Mouse (Mus musculus): ENCODE measurements around the gene Pes1. TPM values are rescaled to one million over a fixed set of nuclear protein-coding genes. Genes with fewer than 3 reads are reported as not detected.
A peak's percentile ranks its signal among the peaks of the same experiment; 100 is the strongest.

The Pes1 gene
- polyA plus RNA-seq, 1 experiment from 2014 or later, result 80.1 TPM

DNA sequence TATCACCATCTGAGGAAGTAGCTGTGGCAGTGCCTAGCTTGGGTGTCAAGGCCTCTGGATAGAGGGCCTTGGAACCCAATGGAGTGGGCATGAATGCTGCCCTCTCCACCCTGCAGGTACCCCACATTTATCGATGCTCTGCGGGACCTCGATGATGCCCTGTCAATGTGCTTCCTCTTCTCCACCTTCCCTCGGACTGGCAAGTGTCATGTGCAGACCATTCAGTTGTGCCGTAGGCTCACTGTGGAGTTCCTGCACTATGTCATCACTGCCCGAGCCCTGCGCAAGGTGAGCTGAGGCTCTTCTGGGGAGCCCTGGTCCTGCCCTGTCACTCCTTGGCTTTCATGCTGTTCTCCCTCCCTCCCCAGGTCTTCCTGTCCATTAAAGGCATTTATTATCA, 9.3 kb downstream of the Pes1 start:
- no peaks in the 10 kb centered on the region for H3K4me1 ChIP-seq
- no peak for DNase-seq (ENCODE audit: low spot score)
- H3K27ac ChIP-seq, result no peak overlapping the region
- no peaks in the 10 kb centered on the region for H3K9me3 ChIP-seq
- 92% methylated on average over 7 of the region's 7 CpGs for WGBS
- H3K36me3 ChIP-seq, result peaks cover 99% of the 10 kb centered on the region
- no peak overlapping the region for H3K4me3 ChIP-seq
- no peaks in the 10 kb centered on the region for H3K27me3 ChIP-seq (ENCODE audit: insufficient read depth, poor library complexity, severe bottlenecking)

GRCm38 (mm10) chr11:3974311-3974710, 10.5 kb downstream of the Pes1 start:
- DNase-seq (ENCODE audit: low spot score), result no peak
- 73% methylated on average over 3 of the region's 3 CpGs for WGBS
- Histone ChIP-seq H3K4me3 (no peak overlapping the region), H3K27me3 (ENCODE audit: insufficient read depth, poor library complexity, severe bottlenecking) (no peaks in the 10 kb centered on the region), H3K36me3 (peaks cover 100% of the 10 kb centered on the region), H3K9me3 (no peaks in the 10 kb centered on the region), H3K27ac (no peak overlapping the region), H3K4me1 (no peaks in the 10 kb centered on the region)

- 92% methylated on average over 6 of the region's 6 CpGs for WGBS
- Histone ChIP-seq H3K27me3 (ENCODE audit: insufficient read depth, poor library complexity, severe bottlenecking) (no peaks in the 10 kb centered on the region), H3K9me3 (no peaks in the 10 kb centered on the region), H3K36me3 (peaks cover 96% of the 10 kb centered on the region), H3K4me3 (no peak within 1 kb of the TSS), H3K27ac (no peak within 1 kb of the TSS), H3K4me1 (no peaks in the 10 kb centered on the region)
- DNase-seq (ENCODE audit: low spot score), result no peak
Observed at GRCm38 (mm10) chr11:3976678-3977077, 12.9 kb downstream of the Pes1 start, which contains the start of gene 4930556J24Rik. TSS of gene 4930556J24Rik (minus strand) at chr11:3976778.

DNA sequence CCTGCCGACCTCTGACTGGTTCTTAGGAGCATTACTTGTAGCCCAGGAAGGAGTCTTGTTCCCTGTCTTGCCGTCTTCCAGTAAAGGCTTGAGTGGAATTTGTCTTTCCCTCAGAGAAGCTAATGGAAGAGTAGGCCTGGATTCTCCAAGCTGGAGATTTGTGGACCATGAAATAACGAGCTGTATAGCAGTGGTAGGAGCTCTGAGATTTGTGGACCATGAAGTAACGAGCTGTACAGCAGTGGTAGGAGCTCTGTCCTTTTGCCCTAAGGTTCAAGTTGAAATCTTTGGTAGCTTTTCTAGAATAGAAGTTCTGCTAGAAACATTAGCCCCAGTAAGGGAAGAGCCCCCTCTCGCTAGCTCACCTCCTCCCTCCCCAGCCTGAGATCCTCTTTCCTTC, 14.6 kb downstream of the Pes1 start:
- no peaks in the 10 kb centered on the region for H3K9me3 ChIP-seq
- peaks cover 78% of the 10 kb centered on the region for H3K36me3 ChIP-seq
- H3K27me3 ChIP-seq (ENCODE audit: insufficient read depth, poor library complexity, severe bottlenecking), result peaks cover 4% of the 10 kb centered on the region; the same call in 1 of the 2 replicates
- H3K27ac ChIP-seq, result no peak overlapping the region
- DNase-seq (ENCODE audit: low spot score), result no peak
- no peak overlapping the region for H3K4me3 ChIP-seq
- WGBS, result 90% methylated on average over 5 of the region's 5 CpGs
- peaks cover 10% of the 10 kb centered on the region for H3K4me1 ChIP-seq

DNA sequence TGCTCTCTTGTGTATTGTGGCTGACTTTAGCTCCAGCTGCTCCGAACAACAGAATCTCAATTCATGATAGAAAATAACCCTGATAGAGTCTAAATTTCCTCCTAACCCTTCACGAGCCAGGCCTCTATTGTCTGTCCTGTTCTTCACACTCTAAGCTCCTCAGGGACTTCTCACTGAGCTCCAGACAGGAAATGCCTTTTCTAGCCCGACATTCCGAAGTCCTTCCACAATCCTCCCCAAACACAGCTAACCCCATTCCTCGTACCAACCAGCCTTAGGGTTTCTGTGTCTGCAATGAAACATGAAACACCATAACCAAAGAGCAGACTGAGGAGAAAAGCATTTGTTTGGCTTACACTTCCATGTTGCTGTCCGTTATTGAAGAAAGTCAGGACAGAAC, 17.8 kb downstream of the Pes1 start:
- H3K27ac ChIP-seq, result no peak overlapping the region

DNA sequence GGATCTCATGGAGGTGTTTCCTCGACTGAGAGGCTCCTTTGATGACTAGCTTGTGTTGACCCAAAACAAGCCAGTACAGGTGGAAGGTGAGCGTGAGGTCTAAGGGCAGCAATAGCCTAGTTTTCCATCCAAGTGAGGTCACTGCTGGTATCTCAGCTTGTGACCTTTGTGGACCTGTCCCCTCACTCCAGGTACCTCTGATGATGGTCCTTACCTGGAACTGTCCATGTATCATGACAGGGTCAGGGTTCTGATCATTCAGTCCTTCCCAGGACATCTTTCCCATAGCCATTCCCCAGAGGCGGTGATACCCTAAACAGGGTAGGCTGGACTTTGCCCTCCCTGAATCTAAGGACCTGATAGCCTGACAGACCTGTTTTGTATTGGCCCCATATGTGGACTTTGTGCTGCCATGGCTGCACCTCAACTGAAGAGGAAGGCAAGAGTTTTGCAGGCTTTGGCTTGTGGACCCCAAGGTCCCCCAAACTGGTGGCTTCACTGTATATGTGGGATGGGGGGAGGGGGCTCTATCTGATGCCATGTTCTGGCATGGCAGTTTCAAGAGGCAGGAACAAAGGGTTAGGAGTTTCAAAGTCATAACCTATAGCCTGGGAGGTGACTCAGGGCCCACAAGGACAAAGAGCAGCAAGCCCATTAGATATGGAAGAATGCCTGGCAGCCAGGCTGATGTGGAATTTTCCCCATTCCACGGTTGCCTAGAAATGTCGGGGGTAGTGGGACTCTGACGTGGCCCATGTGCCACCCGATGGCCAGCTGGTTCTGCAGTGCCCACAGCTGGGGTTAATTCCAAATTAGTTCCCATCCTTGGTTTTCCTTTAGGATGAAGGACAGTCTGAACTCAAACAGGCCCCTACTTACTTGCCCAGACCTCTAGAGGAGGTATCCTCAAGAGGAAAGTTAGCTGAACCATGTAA, 18.8 kb downstream of the Pes1 start:
- DNase-seq (ENCODE audit: low spot score), result no peak

More for the DNA sequence above, 17.8 kb downstream of the Pes1 start:
- Histone ChIP-seq H3K36me3 (peaks cover 47% of the 10 kb centered on the region), H3K27me3 (ENCODE audit: insufficient read depth, poor library complexity, severe bottlenecking) (peaks cover 19% of the 10 kb centered on the region), H3K4me1 (peaks cover 27% of the 10 kb centered on the region), H3K9me3 (no peaks in the 10 kb centered on the region), H3K4me3 (no peak overlapping the region)
- DNase-seq (ENCODE audit: low spot score), result no peak
- 54% methylated on average over 6 of the region's 6 CpGs for WGBS

DNA sequence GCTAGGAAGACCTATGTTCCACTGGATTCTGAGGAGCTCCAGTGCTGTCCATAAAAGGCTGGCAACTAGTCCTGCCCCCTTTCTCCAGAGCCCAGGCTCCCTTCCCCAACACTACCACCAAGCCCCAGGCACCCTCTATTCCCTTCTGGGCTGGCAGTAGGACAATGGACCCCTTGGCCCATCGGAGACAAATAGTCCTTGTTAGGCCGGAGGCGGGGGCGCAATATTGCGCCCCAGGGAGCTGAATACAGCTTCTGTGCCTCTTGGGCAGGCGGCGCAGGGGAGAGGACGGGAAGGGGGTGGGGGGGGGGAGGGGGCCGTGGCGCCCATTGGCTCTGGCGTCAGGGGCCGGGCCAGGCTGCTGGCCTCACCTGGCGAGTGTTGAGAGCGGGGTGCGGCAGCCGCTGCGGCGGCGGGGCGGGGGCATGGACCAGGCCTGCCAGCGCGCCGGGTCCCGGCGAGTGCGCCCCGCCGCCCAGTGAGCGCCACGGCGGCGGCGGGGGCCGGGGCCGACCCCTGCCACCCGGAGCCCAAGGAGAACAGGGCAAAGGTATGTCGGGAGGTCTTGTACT, 19.6 kb downstream of the Pes1 start, which contains the start of gene Gal3st1:
Gene Gal3st1, plus strand, starts transcription at position 346 of the 572 bp plus-strand sequence.
- Histone ChIP-seq H3K4me3 (peak within 1 kb of the TSS; percentile 63), H3K27ac (peak within 1 kb of the TSS; percentile 62), H3K9me3 (no peaks in the 10 kb centered on the region), H3K36me3 (peaks cover 29% of the 10 kb centered on the region), H3K27me3 (ENCODE audit: insufficient read depth, poor library complexity, severe bottlenecking) (peaks cover 19% of the 10 kb centered on the region), H3K4me1 (peaks cover 27% of the 10 kb centered on the region)
- DNase-seq (ENCODE audit: low spot score), result no peak
- WGBS, result under 1% methylated on average over 37 of the region's 37 CpGs

More for the DNA sequence above, 18.8 kb downstream of the Pes1 start:
- H3K27ac ChIP-seq, result no peak overlapping the region
- H3K27me3 ChIP-seq (ENCODE audit: insufficient read depth, poor library complexity, severe bottlenecking), result peaks cover 19% of the 10 kb centered on the region
- H3K36me3 ChIP-seq, result peaks cover 37% of the 10 kb centered on the region
- H3K4me3 ChIP-seq, result peak overlapping the region; percentile 63; the same call in 1 of the 2 replicates
- WGBS, result 61% methylated on average over 7 of the region's 7 CpGs
- peaks cover 27% of the 10 kb centered on the region for H3K4me1 ChIP-seq
- H3K9me3 ChIP-seq, result no peaks in the 10 kb centered on the region

- DNase-seq (ENCODE audit: low spot score), result no peak
- 7% methylated on average over 15 of the region's 15 CpGs for WGBS
Observed at GRCm38 (mm10) chr11:3983863-3984745, 20.3 kb downstream of the Pes1 start.

GRCm38 (mm10) chr11:3989748-3990147, 26.0 kb downstream of the Pes1 start:
- WGBS, result 58% methylated on average over 3 of the region's 3 CpGs
- H3K4me1 ChIP-seq, result peaks cover 3% of the 10 kb centered on the region; the same call in 1 of the 2 replicates
- no peaks in the 10 kb centered on the region for H3K9me3 ChIP-seq
- H3K27me3 ChIP-seq (ENCODE audit: insufficient read depth, poor library complexity, severe bottlenecking), result peaks cover 10% of the 10 kb centered on the region; the same call in 1 of the 2 replicates
- no peak overlapping the region for H3K27ac ChIP-seq
- H3K36me3 ChIP-seq, result no peaks in the 10 kb centered on the region
- no peak overlapping the region for H3K4me3 ChIP-seq
- DNase-seq (ENCODE audit: low spot score), result no peak

More at GRCm38 (mm10) chr11:3983863-3984745, 20.3 kb downstream of the Pes1 start:
- peak overlapping the region; percentile 63 for H3K4me3 ChIP-seq
- H3K27ac ChIP-seq, result peak overlapping the region; percentile 62
- H3K9me3 ChIP-seq, result no peaks in the 10 kb centered on the region
- peaks cover 27% of the 10 kb centered on the region for H3K4me1 ChIP-seq
- H3K27me3 ChIP-seq (ENCODE audit: insufficient read depth, poor library complexity, severe bottlenecking), result peaks cover 19% of the 10 kb centered on the region
- peaks cover 21% of the 10 kb centered on the region for H3K36me3 ChIP-seq

DNA sequence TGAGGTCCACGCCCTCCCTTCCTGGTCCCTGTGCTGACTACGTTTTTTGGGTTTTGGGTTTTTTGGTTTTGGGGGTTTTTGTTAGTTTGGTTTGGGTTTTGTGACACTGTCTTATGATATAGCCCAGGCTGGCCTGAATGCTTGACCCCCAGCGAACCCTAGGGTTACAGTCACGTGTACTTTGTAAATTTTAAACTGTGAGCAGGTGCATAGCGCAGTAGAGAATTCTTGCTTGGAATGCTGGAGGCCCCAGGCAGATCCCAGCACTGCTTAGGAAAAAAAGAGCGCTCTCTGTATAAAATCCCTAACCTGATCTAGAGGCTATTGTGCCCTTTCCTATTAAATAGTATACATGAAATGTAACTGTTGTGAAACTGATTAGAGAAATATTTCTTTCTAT, 29.4 kb downstream of the Pes1 start:
- Histone ChIP-seq H3K27ac (no peak overlapping the region), H3K36me3 (no peaks in the 10 kb centered on the region), H3K4me1 (peaks cover 4% of the 10 kb centered on the region), H3K9me3 (no peaks in the 10 kb centered on the region), H3K27me3 (ENCODE audit: insufficient read depth, poor library complexity, severe bottlenecking) (peaks cover 23% of the 10 kb centered on the region), H3K4me3 (no peak overlapping the region)
- WGBS, result 70% methylated on average over 6 of the region's 6 CpGs
- DNase-seq (ENCODE audit: low spot score), result no peak

DNA sequence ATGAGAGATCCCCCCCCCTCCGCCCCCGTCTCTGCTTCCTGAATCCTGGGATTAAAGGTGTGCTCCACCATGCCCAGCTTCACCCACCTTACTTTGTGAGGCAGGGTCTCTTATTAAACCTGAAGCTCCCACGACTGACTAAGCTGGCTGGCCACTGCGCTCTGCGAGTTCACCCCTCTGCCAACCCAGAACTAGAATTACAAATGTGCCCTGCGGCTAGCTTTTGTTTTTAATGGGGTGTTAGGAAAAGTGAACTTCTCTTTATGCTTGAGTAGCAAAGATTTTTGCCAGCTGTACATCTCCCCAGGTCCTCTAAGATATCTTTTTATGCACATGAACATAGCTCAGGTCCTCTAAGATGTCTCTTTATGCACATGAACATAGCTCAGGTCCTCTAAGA, 30.1 kb downstream of the Pes1 start:
- no peak for DNase-seq (ENCODE audit: low spot score)
- Histone ChIP-seq H3K9me3 (no peaks in the 10 kb centered on the region), H3K27ac (no peak overlapping the region), H3K36me3 (no peaks in the 10 kb centered on the region), H3K4me3 (no peak overlapping the region), H3K4me1 (peaks cover 10% of the 10 kb centered on the region), H3K27me3 (ENCODE audit: insufficient read depth, poor library complexity, severe bottlenecking) (peaks cover 31% of the 10 kb centered on the region)
- WGBS, result 86% methylated on average over 6 of the region's 6 CpGs

- Histone ChIP-seq H3K4me1 (peaks cover 10% of the 10 kb centered on the region), H3K9me3 (no peaks in the 10 kb centered on the region), H3K4me3 (no peak overlapping the region), H3K36me3 (no peaks in the 10 kb centered on the region), H3K27ac (no peak overlapping the region), H3K27me3 (ENCODE audit: insufficient read depth, poor library complexity, severe bottlenecking) (peaks cover 47% of the 10 kb centered on the region)
- DNase-seq (ENCODE audit: low spot score), result no peak
- WGBS, result 74% methylated on average over 5 of the region's 5 CpGs
Observed at GRCm38 (mm10) chr11:3995511-3995910, 31.7 kb downstream of the Pes1 start.
